Mouse (Mus musculus): ENCODE results near the gene Bbs7. TPM values are rescaled to one million over a fixed set of nuclear protein-coding genes. Genes with fewer than 3 reads are reported as not detected.
"Not testable (repeated sequence)": the region's sequence is repeated elsewhere in the genome, so short reads cannot be mapped to it uniquely, and the experiment has no call there.

The Bbs7 gene
- total RNA-seq (2021) = 1 to 10 TPM; 4.9 to 5.0 TPM
- long read RNA-seq, experiment 1, partial matches to known transcripts = 1 of 5 reads
- long read RNA-seq, experiment 1, other reads (novel, unspliced or antisense) = 0 of 5 reads
- long read RNA-seq, experiment 2, transcript Bbs7-203 (19 exons, 2,687 nt) = major isoform, 10 of 11 reads
- long read RNA-seq, experiment 2, partial matches to known transcripts = 1 of 11 reads
- long read RNA-seq, experiment 2, other reads (novel, unspliced or antisense) = 0 of 11 reads

- peak; percentile 93 for DNase-seq
- intact Hi-C loops (cut with DNase I; ENCODE audit: low total_unique reads) = no loop called here
Measured at GRCm38 (mm10) chr3:36613202-36613907, at the start of gene Bbs7. Gene Bbs7, minus strand, starts transcription at chr3:36613477.

- intact Hi-C loops (cut with DNase I; ENCODE audit: low total_unique reads); DNase-seq: not testable (repeated sequence)
Measured at GRCm38 (mm10) chr3:36645245-36645559, 31.9 kb upstream of the Bbs7 start.

- no peak for DNase-seq
- intact Hi-C loops (cut with DNase I; ENCODE audit: low total_unique reads) = no loop called here
Measured at GRCm38 (mm10) chr3:36644554-36645244, 31.4 kb upstream of the Bbs7 start.

- no peak for DNase-seq
- intact Hi-C loops (cut with DNase I; ENCODE audit: low total_unique reads) = no loop called here
Measured at GRCm38 (mm10) chr3:36643354-36643753, 30.1 kb upstream of the Bbs7 start.

- intact Hi-C loops (cut with DNase I; ENCODE audit: low total_unique reads) = no loop called here
- DNase-seq = no peak
Measured at GRCm38 (mm10) chr3:36642736-36643135, 29.5 kb upstream of the Bbs7 start.

- intact Hi-C loops (cut with DNase I; ENCODE audit: low total_unique reads) = no loop called here
- DNase-seq = no peak
Measured at GRCm38 (mm10) chr3:36640787-36641186, 27.5 kb upstream of the Bbs7 start.

GRCm38 (mm10) chr3:36635449-36635848 is 22.2 kb upstream of the Bbs7 start:
- intact Hi-C loops (cut with DNase I; ENCODE audit: low total_unique reads) = no loop called here
- peak; percentile 9 for DNase-seq

- intact Hi-C loops (cut with DNase I; ENCODE audit: low total_unique reads) = no loop called here
Measured at GRCm38 (mm10) chr3:36626803-36627202, 13.5 kb upstream of the Bbs7 start.

GRCm38 (mm10) chr3:36618181-36618580 is 4.9 kb upstream of the Bbs7 start:
- no peak for DNase-seq
- intact Hi-C loops (cut with DNase I; ENCODE audit: low total_unique reads) = no loop called here

More at GRCm38 (mm10) chr3:36626803-36627202, 13.5 kb upstream of the Bbs7 start:
- no peak for DNase-seq

- intact Hi-C loops (cut with DNase I; ENCODE audit: low total_unique reads) = no loop called here
- DNase-seq = no peak
Measured at GRCm38 (mm10) chr3:36613908-36614255, 605 bp upstream of the Bbs7 start.

- intact Hi-C loops (cut with DNase I; ENCODE audit: low total_unique reads) = no loop called here
- no peak for DNase-seq
Measured at GRCm38 (mm10) chr3:36612687-36613086, 590 bp downstream of the Bbs7 start.

GRCm38 (mm10) chr3:36605894-36606783 is 7.1 kb downstream of the Bbs7 start:
- DNase-seq = no peak

GRCm38 (mm10) chr3:36599773-36600172 is 13.5 kb downstream of the Bbs7 start:
- intact Hi-C loops (cut with DNase I; ENCODE audit: low total_unique reads); DNase-seq: not testable (repeated sequence)

More at GRCm38 (mm10) chr3:36605894-36606783, 7.1 kb downstream of the Bbs7 start:
- intact Hi-C loops (cut with DNase I; ENCODE audit: low total_unique reads) = no loop called here

- DNase-seq = no peak
- intact Hi-C loops (cut with DNase I; ENCODE audit: low total_unique reads) = no loop called here
Measured at GRCm38 (mm10) chr3:36598811-36599210, 14.5 kb downstream of the Bbs7 start.

GRCm38 (mm10) chr3:36571827-36572378 is 41.4 kb downstream of the Bbs7 start, which contains the start of gene Ccna2:
Gene Ccna2, minus strand, starts transcription at chr3:36572150.
- intact Hi-C loops (cut with DNase I; ENCODE audit: low total_unique reads) = no loop called here
- DNase-seq = peak; percentile 99

- intact Hi-C loops (cut with DNase I; ENCODE audit: low total_unique reads) = no loop called here
- DNase-seq = peak; percentile 6
Measured at GRCm38 (mm10) chr3:36571361-36571826, 41.9 kb downstream of the Bbs7 start.

- intact Hi-C loops (cut with DNase I; ENCODE audit: low total_unique reads) = no loop called here
- no peak for DNase-seq
Measured at GRCm38 (mm10) chr3:36569836-36570235, 43.4 kb downstream of the Bbs7 start.

GRCm38 (mm10) chr3:36563666-36564065 is 49.6 kb downstream of the Bbs7 start:
- intact Hi-C loops (cut with DNase I; ENCODE audit: low total_unique reads) = no loop called here
- DNase-seq = no peak

GRCm38 (mm10) chr3:36559606-36560005 is 53.7 kb downstream of the Bbs7 start:
- intact Hi-C loops (cut with DNase I; ENCODE audit: low total_unique reads) = no loop called here
- no peak for DNase-seq

Measured in gastrocnemius, postnatal 14 days (tissue).